Mouse (Mus musculus) small intestine, adult 2 months (tissue): Measurements from ENCODE around the gene Gtsf1. TPM values are rescaled to one million over a fixed set of nuclear protein-coding genes. Genes with fewer than 3 reads are reported as not detected.

Source experiments
- H3K27ac ChIP-seq: fragments of 200-500 bp; 2 replicates; pipeline ENCODE4 v1.5.1; 2012; ENCODE audit warnings: low read depth, low read length, control low read depth, inconsistent platforms; ENCODE audit not compliant: insufficient read depth
- H3K27me3 ChIP-seq: fragments of 200-500 bp; 2 replicates; pipeline ENCODE4 v1.6.1; 2012; ENCODE audit warnings: mild to moderate bottlenecking, moderate library complexity, low read length, inconsistent platforms; ENCODE audit not compliant: control insufficient read depth, insufficient read depth
- H3K36me3 ChIP-seq: fragments of 200-500 bp; 2 replicates; pipeline ENCODE4 v1.6.1; 2012; ENCODE audit warnings: mild to moderate bottlenecking, low read length, control low read depth, inconsistent platforms; ENCODE audit not compliant: control insufficient read depth, insufficient read depth
- H3K4me1 ChIP-seq: fragments of 200-500 bp; 2 replicates; pipeline ENCODE4 v1.6.1; 2012; ENCODE audit warnings: low read length, inconsistent platforms, mixed read lengths; ENCODE audit not compliant: control insufficient read depth, insufficient read depth, insufficient read length
- H3K4me3 ChIP-seq: fragments of 200-500 bp; 2 replicates; pipeline ENCODE4 v1.5.1; 2012; ENCODE audit warnings: low read depth, mild to moderate bottlenecking, control low read depth, inconsistent platforms, low read length, moderate library complexity
- CTCF ChIP-seq: fragments of 200-500 bp; IDR thresholded peaks from 2 replicates; pipeline ENCODE4 v1.5.1; 2012; ENCODE audit warnings: low read depth, mild to moderate bottlenecking, control low read depth, inconsistent platforms, low read length, moderate library complexity, mixed read lengths; ENCODE audit not compliant: insufficient replicate concordance, insufficient read length; ENCODE audit errors: extremely low read depth
- POLR2A ChIP-seq: fragments of 200-500 bp; IDR thresholded peaks from 2 replicates; pipeline ENCODE4 v1.6.1; 2012; ENCODE audit warnings: low read depth, mild to moderate bottlenecking, control low read depth, inconsistent platforms, low read length, moderate library complexity
- WGBS: fragments of 180-500 bp; shearing (Covaris S2); methylation state at CpG from one replicate; pipeline ENCODE4 v1.1.7; 2018; 5-methylcytosine and 5-hydroxymethylcytosine counted together
- polyA plus RNA-seq: library from polyadenylated mRNA; depleted of rRNA; stranded (reverse); fragments of >200 nt; gene quantifications from 2 replicates; pipeline ENCODE4 v1.2.3, GENCODE M21; 2012

The Gtsf1 gene
- polyA plus RNA-seq, 1 experiment = not detected

DNA sequence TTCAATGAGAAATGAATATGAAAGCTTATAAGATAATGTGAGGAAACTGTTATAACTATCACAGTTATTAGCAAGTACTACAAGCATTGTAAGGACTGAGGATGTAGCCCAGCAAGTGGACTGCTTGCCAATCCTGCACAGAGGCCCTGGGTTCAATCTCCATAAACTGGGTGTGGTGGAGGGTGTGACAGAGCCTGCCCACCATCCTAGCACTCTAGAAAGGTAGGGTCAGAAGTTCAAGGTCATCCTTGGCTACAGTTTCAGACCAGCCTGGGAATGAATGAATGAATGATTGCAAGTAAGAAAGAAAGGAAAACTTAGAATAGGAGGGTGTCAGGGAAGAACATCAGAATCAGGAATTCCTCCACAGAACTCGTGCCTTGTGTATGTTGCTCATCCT, 66.5 kb downstream of the Gtsf1 start:
- Histone ChIP-seq H3K36me3 (no peaks in the 10 kb centered on the region), H3K27ac (no peak overlapping the region), H3K27me3 (0 out of 2 replicates have a peak, but pooled peaks cover 6% of the 10 kb centered on the region), H3K4me1 (peaks cover 8% of the 10 kb centered on the region), H3K4me3 (no peak overlapping the region)
- no peak for TF ChIP-seq POLR2A
- TF ChIP-seq CTCF = no peak
- WGBS = 58% methylated on average over 1 of the region's 1 CpGs

DNA sequence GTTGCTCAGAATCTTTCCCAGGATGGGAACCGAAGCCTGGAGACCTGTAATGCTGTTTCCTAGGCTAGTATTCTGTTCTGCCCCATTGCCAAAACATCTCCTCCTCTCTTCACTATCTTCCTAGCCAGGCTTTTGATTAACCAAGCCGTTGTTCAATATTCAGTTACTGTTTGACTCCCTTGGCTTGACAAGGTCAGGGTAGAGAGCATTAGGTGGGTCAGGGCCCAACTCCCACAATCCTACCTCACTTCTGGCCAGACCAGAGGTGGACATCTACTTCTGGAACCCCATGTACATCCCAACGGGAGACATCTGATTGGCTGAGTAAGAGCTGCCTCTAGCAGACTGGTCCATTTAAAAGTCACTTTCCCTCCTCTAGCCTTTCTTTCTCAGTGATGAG, 67.3 kb downstream of the Gtsf1 start:
- no peak overlapping the region for H3K27ac ChIP-seq
- TF ChIP-seq POLR2A (no peak), CTCF (no peak)
- H3K4me1 ChIP-seq = peaks cover 8% of the 10 kb centered on the region
- no peak overlapping the region for H3K4me3 ChIP-seq
- 0 out of 2 replicates have a peak, but pooled peaks cover 6% of the 10 kb centered on the region for H3K27me3 ChIP-seq
- no peaks in the 10 kb centered on the region for H3K36me3 ChIP-seq
- 55% methylated on average over 3 of the region's 3 CpGs for WGBS

DNA sequence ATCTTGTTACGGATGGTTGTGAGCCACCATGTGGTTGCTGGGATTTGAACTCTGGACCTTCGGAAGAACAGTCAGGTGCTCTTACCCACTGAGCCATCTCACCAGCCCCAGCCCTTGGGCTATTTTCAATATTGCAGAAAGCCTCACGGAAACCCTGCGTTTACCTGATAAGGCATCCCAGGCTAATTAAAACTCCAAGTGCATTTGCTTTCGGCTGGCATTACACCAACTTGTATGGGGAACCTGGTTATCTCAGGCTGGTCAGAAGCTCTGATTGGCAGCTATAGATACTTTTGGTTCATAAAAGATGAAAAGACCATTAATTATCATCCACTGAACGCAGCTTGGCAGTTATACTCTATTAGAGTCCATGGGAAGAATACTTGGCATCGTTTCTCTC, 67.9 kb downstream of the Gtsf1 start:
- peaks cover 8% of the 10 kb centered on the region for H3K4me1 ChIP-seq
- H3K36me3 ChIP-seq = no peaks in the 10 kb centered on the region
- no peak overlapping the region for H3K4me3 ChIP-seq
- 0 out of 2 replicates have a peak, but pooled peaks cover 6% of the 10 kb centered on the region for H3K27me3 ChIP-seq
- no peak for TF ChIP-seq POLR2A
- TF ChIP-seq CTCF = no peak
- WGBS = 58% methylated on average over 7 of the region's 7 CpGs
- no peak overlapping the region for H3K27ac ChIP-seq

DNA sequence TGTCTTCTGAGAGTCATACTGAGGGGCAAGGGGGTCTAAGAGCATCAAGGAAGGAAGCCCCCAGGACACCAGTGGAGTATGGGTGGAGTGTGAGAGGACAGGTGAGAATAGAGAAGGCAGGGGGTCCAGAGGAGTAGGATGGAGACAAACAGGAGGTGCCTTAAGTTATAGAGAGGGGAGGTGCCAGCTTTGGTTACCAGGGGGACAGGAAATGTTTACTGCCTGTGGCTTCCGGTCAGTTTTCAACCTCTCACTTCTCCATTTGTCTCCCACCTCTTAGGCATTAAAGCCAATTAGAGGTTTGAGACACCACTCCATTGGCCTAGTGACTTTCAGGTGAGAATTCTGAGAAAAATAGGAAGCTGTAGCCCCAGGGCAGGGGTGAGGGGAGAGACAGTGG, 69.0 kb downstream of the Gtsf1 start:
- Histone ChIP-seq H3K27me3 (no peaks in the 10 kb centered on the region), H3K27ac (no peak overlapping the region), H3K4me1 (peaks cover 5% of the 10 kb centered on the region), H3K4me3 (no peak overlapping the region), H3K36me3 (no peaks in the 10 kb centered on the region)
- TF ChIP-seq POLR2A (no peak), CTCF (no peak)
- WGBS = 52% methylated on average over 1 of the region's 1 CpGs

DNA sequence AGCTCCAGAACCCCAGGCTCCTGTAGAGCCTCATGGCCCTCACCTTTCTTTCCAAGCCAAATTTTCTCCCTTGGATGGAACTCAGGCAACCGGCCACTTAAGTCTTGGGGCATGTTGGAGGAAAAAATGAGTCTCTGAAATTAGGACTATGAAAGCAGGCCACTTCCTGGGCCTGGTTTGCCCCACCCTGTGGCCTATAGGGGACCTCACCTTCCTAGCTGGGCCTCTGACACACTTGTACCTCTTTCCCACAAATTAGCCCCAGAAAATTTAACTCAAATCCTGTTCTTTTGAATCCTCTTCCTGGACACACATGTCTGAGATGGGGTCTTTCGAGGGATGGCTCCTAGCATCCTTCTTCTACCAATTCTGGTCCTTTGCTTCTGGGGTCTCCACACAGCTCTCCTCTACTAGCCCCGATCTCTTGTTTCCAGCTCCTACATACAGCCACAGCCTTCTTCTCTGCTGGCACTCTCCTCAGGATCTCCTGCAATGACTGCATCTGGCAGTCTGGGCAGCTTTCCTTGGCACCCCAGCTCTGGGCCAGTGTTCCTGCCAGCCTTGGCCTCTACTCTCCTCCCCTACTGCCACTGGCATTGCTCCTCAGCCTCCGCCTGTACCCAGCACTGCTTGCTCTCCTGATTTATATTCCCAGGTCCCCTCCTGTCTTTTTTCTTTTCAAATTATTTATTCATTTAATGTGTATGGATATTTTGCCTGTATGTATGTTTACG, 70.2 kb downstream of the Gtsf1 start:
- TF ChIP-seq CTCF (no peak), POLR2A (no peak)
- 88% methylated on average over 5 of the region's 5 CpGs for WGBS
- peaks cover 2% of the 10 kb centered on the region; the same call in 1 of the 2 replicates for H3K36me3 ChIP-seq
- H3K4me3 ChIP-seq = no peak overlapping the region
- H3K4me1 ChIP-seq = peaks cover 3% of the 10 kb centered on the region; the same call in 1 of the 2 replicates
- H3K27ac ChIP-seq = no peak overlapping the region
- H3K27me3 ChIP-seq = no peaks in the 10 kb centered on the region

DNA sequence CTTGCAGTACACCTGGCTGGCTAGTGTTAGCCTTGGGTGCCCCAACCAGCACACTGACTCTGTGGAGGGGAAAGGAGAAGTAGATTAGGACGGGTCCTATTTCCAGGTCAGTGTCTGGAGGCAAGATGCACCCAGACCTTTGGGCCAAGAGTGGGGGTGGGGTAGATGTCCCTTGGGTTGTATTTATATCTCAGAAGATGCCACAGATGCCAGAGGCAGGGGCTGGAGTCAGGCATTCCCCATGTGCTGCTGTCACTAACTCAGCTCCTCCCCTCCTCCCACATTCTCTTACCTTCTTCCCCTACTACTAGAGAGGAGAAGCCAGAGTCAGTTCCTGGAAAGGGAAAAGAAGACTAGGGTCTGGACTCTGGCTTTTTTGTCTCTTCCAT, 71.2 kb downstream of the Gtsf1 start:
- WGBS = 64% methylated on average over 1 of the region's 1 CpGs
- TF ChIP-seq POLR2A = no peak
- no peak for TF ChIP-seq CTCF
- no peak overlapping the region for H3K4me3 ChIP-seq
- H3K27me3 ChIP-seq = no peaks in the 10 kb centered on the region
- peaks cover 3% of the 10 kb centered on the region for H3K36me3 ChIP-seq
- peaks cover 3% of the 10 kb centered on the region; the same call in 1 of the 2 replicates for H3K4me1 ChIP-seq
- H3K27ac ChIP-seq = no peak overlapping the region

DNA sequence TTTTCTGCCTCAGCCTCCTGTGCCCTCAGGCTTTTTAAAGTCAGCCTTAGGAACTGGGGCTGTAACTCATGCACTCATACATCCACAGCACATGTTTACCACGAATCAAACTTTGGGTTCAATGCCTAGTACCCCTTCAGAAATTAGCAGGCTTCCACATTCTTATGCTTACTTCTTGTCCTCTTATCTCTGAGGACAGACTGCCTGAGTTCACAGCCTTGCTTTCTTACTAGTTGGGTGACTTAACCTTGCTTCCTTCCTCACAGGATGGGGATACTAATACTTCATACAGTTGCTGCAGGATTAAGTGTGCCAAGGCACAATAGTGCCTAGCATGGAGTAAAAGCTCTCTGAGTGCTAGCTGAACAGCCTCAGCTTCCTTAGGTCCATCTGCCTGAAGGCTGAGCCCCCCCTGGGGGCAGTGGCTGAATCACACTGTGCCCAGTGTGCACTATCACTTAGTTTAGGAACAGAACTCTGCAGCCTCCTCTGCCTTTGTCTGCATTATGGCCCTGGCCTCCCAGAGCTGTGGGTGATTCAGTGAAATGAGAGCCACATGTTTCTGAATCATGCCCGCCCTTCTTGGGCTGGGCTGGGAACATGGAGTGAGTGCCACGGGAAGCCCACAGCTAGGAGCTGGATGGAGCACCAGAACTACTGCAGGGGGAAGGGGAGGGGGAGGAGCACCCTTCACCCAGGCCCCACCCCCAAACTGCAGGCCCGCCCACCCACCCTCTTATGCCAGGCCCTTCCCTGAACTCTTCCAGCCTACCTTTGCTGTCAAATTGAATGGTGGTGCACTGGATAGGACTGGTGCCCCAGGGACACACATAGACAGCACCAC, 71.8 kb downstream of the Gtsf1 start:
- H3K4me3 ChIP-seq = no peak overlapping the region
- TF ChIP-seq CTCF (no peak), POLR2A (no peak)
- WGBS = 48% methylated on average over 4 of the region's 4 CpGs
- peaks cover 4% of the 10 kb centered on the region for H3K36me3 ChIP-seq
- no peaks in the 10 kb centered on the region for H3K27me3 ChIP-seq
- H3K27ac ChIP-seq = no peak overlapping the region
- peaks cover 3% of the 10 kb centered on the region; the same call in 1 of the 2 replicates for H3K4me1 ChIP-seq
